Mouse (Mus musculus) cerebellum, adult 9-11 months (tissue): ENCODE measurements at regions not wholly inside any gene's neighbourhood (a gene's known extent, or its start where the extent isn't known, plus 50 kb on each side); places are given as distances from the start of the nearest gene placed in this dataset.

Source experiments
- DNase-seq: peaks from one replicate; pipeline ENCODE4 v3.0.0; 2022

DNA sequence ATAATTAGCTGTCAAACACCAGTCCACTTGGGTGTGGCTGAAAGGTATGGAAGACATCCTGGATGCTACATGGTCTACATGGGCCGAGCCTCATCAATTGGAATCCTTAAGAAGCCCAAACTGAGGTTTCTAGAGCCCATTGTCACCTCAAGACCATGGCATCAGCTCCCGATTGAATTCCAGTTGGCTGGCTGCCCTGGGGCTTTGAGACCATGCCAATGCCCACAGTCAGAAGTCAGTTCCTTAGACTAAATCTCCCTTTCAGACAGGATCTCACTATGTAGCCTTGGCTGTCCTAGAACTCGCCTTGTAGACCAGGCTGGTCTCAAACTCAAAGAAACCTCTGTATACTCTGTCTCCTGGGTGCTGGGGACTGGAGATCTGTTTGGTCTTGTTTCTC lies 423.8 kb downstream of the Med13l start:
- DNase-seq, result no peak

DNA sequence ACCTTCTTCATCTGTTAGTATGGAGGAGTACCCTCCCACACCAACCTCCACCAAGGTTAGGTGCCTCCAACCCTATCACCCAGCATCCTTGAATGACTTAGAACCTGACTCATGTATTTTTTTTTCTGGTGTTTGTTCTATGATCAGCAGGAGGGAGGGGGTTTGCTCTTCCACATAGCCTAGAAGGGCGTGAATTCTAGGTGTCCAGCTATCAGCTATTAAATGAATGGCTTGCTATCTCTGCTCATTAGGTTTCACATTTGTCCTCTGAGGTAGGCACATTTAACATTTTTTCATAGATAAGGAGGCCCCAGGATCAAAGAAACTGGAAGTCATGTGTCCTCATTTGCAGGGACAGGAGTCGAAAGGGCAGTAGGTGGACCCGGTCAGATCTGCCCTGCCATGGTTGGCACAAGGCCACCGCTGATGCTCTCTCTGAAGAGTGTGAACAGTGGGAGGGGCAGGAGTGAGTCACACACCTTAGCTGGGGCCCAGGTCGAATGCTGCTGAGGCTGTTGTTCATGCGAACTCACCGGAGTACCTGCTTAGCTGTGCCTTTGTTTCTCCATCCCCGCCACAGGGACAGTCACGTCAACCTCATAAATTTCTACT lies 424.4 kb downstream of the Med13l start:
- no peak for DNase-seq

DNA sequence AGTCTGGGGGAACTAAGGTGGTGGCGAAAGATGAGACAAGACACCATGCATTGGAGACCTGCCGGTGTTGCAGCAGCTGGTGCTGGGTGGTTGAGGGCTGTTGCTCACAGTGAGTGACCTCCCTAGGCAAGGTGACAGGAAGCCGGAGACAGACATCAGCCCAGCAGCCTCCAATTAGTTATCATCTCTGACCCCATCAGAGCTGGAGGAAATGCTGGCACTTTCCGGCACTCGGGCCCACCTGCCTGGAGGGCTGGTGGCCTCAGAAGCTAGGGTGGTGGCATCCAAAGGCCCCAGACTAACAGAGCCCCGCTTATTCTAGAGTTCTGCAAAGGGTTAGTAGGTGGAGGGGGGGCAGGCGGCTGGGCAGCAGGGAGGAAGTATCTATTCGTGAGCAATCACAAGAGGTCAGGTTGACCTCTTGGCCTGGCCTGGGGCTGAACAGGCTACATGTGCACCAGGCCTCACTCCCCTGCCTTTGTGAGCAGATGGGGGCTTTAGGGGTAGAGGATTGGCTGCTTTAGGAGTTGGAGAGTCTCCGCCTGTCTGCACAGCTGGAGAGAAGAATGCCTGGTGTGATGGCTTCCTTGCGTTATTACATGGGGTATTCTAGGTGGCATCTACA lies 427.0 kb downstream of the Med13l start:
- DNase-seq, result no peak

DNA sequence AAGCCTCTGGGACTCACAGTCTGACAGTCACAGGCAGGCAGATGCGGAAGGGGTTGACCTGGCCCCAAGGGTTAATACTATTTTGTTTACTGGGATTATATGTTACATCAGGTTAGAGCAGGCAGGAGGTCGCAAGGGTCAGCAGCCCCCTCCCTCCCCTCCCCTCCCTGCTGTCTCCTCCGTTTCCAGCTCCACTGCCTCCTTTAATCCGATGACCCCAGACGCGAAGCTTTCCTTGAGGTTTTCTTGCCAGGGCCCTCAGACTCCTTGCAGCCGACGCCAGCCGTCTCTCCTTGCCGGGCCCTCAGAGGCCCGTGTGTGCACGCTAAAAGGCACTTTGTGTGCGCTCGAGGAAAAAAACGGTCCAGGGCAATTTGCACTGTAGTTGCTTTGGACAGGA lies 438.6 kb downstream of the Med13l start:
- no peak for DNase-seq

DNA sequence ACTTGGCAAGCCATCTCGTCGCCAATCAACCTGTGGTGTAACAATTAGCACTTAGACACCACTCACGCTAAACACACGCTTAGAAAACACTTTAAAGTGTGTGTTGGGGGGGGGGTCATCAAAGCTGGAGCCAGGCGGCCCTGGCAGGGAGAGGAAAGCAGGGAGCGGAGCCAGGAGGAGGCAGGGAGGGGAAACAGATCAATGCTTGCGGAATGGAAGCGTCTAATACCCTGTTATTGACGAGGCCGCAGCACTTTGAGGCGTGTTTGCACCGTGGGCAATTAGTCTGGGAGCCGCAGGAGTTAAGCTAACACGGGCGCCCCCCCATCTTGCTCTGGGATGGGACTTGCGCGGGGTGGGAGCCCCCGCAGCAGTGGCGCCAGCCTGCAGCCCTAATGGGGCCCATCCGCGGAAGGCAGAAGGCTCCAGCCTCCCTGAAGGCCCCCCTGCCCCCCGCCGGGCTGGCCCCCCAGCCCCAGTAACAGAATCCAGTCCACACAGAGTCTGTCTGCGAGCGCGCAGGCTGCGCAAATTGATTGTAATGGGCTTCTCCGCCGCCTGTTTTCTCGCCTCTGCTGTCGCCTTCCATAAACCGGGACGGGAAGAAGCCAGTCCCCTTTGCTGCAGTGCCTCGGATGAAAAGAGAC lies 445.5 kb downstream of the Med13l start:
- no peak for DNase-seq

DNA sequence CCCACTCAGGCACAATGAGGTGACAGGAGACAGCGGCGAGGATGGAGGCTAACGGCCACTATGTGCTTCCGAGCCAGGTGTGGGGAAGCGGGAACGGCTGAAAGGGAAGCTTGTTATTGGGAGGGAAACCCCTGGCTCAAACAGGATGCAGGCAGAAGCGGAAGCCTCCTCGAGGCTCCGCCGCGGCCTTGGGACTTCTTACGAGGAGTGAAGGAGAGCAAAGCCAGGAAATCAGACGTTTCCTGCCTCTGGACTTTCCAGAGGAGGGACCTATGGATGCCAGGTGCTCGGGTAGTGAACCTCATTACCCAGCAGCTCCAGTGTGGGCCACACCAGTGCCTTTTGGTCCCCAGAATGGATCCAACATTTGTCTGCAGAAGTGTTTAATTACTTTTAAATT lies 449.6 kb downstream of the Med13l start:
- DNase-seq, result no peak

DNA sequence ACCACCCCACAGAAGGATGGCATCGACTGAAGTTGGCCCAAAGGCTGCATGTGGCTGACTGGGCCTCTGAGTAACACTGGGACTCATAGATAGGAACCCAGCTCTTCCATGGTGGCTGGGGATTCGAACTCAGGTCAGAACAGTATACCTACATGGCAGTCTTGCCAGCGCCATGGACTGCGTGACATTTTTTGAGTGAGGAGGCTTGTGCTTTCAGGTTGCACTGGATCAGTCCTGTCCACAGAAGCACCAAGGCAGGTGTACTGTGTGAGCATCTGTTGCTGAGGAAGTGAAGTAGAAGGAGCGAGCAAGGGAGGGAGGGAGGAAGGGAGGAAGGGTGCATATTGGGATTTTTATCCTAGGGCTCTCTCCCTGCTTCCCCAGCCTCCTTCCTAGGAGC lies 454.7 kb downstream of the Med13l start:
- DNase-seq, result no peak

DNA sequence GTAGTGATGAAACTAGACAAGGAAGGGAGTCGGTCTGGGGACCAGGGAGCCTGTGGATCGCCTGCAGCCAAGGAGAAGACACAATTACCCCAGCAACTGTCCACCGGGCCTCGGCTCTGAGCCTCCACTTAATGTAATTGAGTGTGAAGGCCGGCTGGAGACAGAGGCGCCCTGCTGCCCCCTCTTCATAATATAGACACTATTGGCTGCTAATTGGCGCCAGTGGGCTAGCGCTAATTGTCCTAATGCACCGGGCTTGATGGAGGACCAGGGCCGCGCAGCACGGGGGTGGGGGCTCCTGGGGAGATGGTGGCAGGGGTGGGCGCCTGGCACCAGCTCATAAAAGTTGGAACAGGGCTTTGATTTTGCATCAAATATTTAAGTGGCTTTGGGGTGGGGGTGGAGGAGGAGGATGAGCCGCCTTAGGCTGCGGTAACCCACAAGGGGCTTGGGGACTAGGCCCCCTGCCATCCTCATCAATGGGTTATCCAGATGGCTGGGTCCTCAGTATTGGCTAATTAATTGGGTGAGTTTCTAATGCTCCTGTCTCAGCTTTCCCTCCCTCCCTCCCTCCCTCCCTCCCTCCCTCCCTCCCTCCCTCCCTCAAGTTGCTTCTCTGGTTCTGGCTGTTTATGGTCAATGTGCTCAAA lies 455.3 kb downstream of the Med13l start:
- no peak for DNase-seq

DNA sequence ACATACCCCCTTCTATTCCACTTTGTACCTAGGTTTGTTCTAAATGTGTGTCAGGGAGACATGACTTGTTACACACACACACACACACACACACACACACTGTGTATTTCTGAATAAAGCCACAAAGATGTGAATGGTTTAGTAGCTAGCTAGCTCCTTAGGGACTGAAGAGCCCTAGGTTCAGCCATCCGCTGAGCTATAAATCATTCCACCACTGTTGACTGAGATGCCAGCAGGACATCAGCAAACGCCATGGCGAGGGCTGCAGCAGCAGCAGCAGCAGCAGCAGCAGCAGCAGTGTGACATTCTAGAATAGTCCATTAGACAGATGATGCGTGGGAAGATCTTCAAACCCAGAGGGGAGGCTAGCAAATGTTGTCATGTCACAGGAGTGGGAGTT lies 455.9 kb downstream of the Med13l start:
- DNase-seq, result no peak

DNA sequence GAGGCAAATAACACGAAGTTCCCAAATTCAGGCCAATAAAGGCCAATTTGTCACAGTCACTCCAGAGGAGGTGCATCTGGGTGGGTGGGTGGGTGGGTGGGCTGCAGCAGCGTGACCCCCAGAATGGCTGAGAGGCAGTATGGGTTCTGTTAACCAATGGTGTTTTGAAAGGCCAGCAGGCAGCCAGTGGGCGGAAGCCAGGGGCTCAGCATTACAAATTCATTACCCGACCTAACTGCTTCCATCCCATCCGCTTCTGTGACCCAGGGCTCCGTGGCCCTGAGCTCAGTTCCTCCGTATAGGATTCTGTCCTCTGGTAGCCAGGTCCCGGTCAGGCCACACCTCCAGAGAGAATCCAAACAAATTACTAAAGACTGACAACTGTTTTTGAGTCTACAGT lies 463.5 kb downstream of the Med13l start:
- no peak for DNase-seq

DNA sequence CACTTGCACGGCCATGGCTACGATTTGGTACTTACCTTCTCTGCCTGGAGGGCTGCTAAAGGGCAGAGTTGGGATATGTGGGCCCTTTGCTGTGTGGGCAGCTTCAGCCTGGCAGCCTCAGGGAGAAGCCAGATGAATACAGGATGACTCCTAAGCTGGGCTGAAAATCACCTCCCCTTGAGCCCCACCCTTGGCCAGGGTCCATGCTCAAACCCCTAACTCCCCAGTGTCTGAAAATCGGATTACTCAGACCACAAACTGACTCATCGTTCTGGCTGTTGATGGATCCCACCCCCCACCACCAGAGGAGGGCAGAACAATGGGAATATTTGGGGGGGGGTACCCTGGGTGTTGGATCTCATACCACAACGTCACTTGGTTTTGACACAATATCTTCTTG lies 471.6 kb downstream of the Med13l start:
- no peak for DNase-seq

DNA sequence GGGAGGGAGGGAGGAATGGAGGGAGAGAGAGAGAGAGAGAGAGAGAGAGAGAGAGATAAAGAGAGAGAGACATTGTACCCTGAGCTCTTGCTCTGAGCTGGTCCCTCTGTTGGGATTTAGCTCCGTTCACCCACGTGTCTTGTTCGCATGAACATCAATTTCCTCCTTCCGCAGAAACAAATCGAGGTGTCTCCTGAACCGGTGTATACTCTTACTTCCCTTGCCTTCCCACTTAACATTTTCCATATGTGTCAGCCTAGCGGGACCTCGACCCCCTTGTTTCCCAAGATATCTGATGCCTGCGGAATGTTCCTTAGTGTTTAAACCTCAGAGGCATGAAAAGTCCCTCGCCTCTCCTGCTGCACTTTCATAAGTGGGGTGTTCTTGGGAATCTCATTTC lies 484.1 kb downstream of the Med13l start:
- DNase-seq, result no peak

DNA sequence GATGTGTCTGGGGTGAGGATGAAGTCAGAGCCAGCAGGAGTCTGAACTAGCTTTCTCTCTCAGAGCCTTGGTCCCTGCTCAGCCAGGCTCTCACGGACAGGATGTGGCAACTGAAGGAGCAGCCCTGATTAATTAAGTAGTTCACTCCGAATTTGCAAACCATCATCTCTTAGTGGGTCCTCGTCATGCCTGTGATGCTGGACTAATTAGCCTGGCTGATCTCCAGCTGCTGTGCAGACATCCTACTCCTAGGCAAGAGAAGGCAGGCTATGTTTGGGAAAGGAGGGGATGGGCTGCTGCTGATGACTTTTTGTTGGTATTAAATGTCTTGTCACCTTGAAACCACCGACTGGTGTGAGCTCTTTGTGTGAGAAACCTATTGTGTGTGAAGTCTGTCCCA lies 487.1 kb downstream of the Med13l start:
- no peak for DNase-seq

DNA sequence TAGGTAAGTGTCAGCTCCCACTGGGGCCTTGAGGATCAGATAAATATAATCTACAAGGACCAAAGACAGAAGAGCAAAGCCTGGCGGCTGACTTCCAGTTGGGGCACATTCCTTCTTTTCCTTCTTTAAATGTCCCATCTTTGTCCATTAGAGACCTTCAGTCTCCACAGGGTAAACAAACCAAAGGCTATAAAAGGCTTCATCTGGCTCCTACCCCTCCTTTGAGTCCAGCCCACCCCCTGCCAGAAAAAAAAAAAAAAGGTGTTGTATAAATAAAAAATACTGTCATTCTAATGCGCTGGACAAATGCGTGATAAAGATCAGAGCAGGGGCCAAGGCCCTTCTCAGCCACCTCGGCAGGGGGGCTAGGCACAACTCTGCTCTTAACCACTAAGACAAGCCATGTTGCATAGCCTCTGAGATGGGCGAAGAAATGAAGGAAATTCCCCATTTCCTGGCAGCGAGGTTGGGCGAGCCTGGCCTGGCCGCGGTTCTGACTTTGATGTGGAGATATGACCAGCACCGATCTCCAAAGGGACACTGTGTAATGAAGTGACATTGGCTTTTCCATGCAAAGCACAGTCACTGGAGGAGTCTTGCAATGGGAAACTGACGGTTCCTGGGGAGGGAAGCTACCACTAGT lies 492.0 kb downstream of the Med13l start:
- DNase-seq, result no peak

DNA sequence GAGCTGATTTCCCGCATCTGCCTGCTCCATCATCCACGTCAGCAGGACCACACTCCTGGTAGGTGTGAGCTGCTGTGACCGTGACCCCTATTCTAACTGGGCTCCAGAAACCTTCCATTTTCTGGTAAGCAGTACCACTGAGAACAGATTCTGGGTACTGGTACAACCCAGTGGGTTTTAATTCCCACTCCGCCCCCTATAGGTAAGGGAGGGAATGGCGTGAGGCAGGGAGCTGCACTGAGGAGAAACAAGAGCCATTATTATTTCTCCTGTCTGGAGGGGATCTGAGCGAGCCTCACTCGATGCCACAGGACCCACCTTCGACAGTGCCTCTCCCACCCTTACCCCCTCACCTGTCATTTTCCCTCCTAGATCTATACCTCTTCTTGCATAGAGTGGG lies 493.3 kb downstream of the Med13l start:
- no peak for DNase-seq

DNA sequence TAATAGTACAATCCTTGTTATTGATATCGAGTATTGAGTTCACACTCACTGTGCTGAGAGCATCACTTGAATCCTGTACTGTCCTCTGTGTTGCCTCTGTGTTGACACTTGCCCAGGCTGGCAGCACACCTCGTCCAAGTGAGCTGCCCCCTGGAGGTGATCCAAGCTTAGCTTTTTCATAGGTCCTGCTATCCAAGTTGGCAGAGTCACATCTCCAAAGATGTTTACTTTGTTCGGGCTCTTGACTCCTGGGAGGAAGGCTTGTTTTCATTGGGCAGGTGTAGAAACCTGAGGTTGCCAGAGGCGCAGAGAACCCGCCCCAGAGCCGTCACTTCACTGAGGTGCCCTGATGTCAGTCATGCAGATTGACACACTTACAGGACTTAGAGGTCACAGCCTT lies 493.9 kb downstream of the Med13l start:
- no peak for DNase-seq

DNA sequence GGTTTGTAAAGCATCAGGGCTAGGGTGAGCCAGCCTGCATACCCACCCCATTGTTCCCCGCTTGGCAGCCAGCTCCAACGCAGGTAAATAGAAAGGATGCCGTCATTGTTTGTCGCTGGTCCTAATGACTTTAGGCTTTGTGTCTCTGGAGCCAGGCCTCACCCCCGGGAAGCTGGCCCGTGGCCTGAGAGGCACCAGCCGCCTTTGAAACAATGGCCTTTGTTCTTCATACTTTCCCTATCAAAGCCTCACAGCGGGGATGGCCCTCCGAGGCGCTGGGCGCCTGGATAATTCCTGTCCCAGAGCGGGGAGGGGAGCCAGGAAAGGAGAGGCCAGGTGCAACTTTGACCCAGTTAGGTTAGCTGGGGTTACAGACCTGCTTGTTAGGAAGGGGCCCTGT lies 495.0 kb downstream of the Med13l start:
- DNase-seq, result peak; percentile 48

DNA sequence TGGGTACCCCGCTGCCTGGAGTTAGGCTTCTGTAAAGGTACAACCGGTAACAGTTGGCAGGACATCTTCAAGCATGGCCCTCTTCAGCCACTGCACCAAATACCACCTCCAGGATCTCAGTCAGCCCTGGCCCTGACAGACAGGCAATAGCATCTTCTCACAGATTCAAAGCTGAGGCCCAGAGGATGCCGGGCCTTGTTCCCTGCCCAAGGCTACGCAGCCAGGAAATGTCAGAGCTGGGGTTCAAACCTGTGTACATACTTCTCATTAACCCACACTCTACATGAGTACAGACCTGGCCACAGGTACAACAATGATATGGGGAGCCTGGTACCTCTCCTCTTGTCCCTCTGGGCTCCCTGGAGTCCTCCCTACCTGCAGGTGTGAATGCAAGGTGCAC lies 497.3 kb downstream of the Med13l start:
- DNase-seq, result no peak

DNA sequence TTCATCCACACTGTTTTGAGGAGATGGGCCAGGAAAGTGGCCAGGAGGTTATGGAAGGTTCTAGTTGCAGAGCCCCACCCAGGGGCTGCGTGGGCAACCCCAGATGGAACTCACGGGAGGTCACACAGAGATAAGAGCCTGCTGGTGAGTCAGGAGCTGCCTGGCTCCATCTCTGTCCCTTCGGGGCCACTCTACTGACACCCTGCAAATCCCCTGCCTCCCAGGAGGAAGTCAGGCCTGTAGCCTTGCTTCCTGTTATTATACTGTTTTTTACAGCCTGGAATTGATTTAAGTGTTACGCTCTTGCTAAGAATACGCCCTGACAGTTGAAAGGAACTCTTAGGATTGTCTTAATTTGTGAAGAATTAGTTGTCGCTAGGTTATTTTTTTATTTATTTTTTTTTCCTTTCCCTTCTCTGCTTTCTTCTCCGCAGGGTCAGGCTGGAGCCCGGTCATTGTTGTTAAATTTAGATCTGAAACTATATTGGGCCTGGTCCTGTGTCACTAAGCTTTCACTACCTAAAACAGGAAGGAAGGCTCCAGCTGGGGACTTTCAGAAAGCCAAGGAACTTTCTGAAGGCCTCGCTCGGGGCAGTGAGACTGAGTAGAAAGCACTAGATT lies 497.9 kb downstream of the Med13l start:
- DNase-seq, result no peak

DNA sequence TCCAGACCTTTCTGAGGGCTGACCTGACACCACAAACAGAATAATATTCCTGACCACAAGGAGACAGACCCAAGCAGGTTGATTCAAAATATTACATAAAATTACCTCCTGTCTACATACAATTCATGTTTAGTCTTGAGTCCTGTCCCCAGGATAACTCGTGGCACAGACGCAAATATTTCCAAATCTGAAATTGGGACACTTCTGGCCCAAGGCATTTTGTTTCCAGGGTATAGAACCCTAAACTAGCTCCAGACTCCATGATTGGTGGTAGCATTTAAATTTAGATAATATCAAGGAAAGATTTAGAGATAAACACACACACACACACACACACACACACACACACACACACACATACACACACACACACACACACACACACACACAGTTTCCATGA lies 498.7 kb downstream of the Med13l start:
- no peak for DNase-seq

DNA sequence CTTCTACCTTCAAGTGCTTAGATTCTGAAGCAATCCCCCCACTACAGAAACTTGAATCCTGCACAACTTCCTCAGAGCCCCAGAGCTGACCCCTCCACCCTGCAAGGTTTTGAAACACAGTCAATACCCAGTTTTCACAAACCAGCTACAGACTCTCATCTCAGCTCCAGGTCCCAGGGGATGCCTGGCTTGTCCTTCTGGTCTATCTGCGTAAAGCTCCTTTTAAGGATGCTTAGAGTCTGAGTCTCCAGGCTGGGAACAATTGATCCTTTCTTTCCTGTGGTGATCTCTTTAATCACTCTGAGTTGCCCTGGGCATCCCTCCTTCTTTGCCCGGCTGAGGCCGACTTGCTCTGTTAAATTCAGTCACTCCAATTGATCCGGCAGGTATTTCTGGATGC lies 500.4 kb downstream of the Med13l start:
- DNase-seq, result no peak

DNA sequence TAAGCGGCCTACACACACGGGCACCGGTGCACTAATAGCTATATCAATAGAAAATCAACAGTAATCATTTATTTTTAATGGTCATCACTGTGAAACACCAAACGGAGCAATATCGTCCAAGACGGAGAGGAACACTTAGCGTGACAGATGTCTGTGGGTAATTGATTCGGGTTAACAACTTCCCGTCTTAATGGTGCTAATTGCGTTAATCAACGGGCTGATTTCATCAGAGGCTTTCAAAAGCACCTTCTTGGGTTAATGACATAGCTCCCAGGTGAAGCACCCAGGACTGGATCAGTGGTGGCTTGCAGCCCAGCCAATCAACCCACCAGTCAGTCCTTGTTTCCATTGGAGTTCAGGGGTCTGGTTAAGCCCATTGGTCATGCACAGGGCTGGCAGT lies 502.0 kb downstream of the Med13l start:
- no peak for DNase-seq

DNA sequence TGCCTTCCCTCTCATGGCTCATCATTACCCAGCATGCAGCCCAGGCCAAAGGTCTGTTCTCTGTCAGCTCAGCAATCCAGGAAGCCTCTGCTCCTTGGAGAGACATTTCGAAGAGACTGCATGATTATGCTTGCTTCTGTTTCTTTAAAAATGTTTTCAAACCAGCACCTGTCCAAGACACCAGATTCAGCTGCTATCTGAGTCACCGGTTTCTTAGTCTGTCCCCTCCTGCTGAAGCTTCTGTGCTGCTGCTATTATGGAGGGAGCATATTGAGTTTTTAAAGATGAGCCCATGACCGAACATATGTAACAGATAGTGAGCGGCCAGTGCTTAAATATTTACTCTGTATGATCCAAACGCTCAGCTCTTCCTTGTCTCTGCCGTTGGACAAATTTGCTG lies 506.2 kb downstream of the Med13l start:
- no peak for DNase-seq
